Mouse (Mus musculus) bone marrow, adult 2 months (tissue): ENCODE measurements around the gene Scrg1.
"Not testable (repeated sequence)": the region's sequence is repeated elsewhere in the genome, so short reads cannot be mapped to it uniquely, and the experiment has no call there.

ENCODE experiments used
- CTCF ChIP-seq: fragments of 200-500 bp; IDR thresholded peaks from 2 replicates; pipeline ENCODE4 v1.5.1; 2011; ENCODE audit warnings: low read length, control low read depth; ENCODE audit not compliant: control insufficient read depth, insufficient read depth
- POLR2A ChIP-seq: fragments of 200-500 bp; IDR thresholded peaks from 2 replicates; pipeline ENCODE4 v1.6.1; 2011; ENCODE audit warnings: low read depth, mild to moderate bottlenecking, control low read depth, low read length, borderline replicate concordance; ENCODE audit not compliant: control insufficient read depth

DNA sequence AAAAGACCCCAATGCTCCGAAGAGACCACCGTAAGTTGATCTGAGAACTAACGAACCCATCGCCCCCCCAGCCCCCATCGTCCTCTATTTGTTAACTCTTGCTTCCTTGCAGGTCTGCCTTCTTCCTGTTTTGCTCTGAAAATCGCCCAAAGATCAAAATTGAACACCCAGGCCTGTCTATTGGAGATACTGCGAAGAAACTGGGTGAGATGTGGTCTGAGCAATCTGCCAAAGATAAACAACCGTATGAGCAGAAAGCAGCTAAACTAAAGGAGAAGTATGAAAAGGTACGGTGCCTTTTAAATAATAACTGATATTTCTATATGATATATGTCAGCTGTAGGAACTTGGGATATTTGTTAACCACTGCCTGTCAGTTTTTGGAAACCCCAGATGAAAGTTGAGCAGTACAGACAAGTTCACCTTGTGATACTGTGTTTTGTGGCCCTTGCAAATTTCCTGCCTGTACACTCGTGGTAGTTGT lies 57.5 kb downstream of the Scrg1 start:
- TF ChIP-seq CTCF, POLR2A: not testable (repeated sequence)
